Mouse (Mus musculus) testis, postnatal 10 days (tissue): ENCODE data around the gene Tet2.

Source experiments
- DNase-seq: peaks from one replicate; pipeline ENCODE4 v3.0.0; 2021; ENCODE audit warnings: low spot score

Tet2 gene

GRCm38 (mm10) chr3:133517406-133517805 is 27.5 kb downstream of the Tet2 start:
- no peak for DNase-seq

GRCm38 (mm10) chr3:133516137-133516536 is 28.8 kb downstream of the Tet2 start:
- peak; percentile 79 for DNase-seq

- DNase-seq, result no peak
These were observed 29.6 kb downstream of the Tet2 start for GRCm38 (mm10) chr3:133515204-133515969.

- no peak for DNase-seq
These were observed 30.6 kb downstream of the Tet2 start for GRCm38 (mm10) chr3:133514290-133514689.

GRCm38 (mm10) chr3:133513475-133513874 is 31.5 kb downstream of the Tet2 start:
- DNase-seq, result no peak

- DNase-seq, result no peak
These were observed 34.6 kb downstream of the Tet2 start for GRCm38 (mm10) chr3:133510368-133510767.

GRCm38 (mm10) chr3:133509796-133510195 is 35.1 kb downstream of the Tet2 start:
- no peak for DNase-seq

GRCm38 (mm10) chr3:133508881-133509280 is 36.1 kb downstream of the Tet2 start:
- no peak for DNase-seq

- DNase-seq, result no peak
These were observed 38.5 kb downstream of the Tet2 start for GRCm38 (mm10) chr3:133506289-133506954.

- DNase-seq, result no peak
These were observed 48.0 kb downstream of the Tet2 start for GRCm38 (mm10) chr3:133496953-133497352.

- DNase-seq, result no peak
These were observed 53.6 kb downstream of the Tet2 start for GRCm38 (mm10) chr3:133491370-133491769.

GRCm38 (mm10) chr3:133488022-133488725 is 56.8 kb downstream of the Tet2 start:
- no peak for DNase-seq

- DNase-seq, result no peak
These were observed 62.1 kb downstream of the Tet2 start for GRCm38 (mm10) chr3:133482887-133483286.

- DNase-seq, result no peak
These were observed 66.0 kb downstream of the Tet2 start for GRCm38 (mm10) chr3:133478987-133479386.

GRCm38 (mm10) chr3:133473781-133474180 is 71.2 kb downstream of the Tet2 start:
- no peak for DNase-seq

- no peak for DNase-seq
These were observed 73.8 kb downstream of the Tet2 start for GRCm38 (mm10) chr3:133471101-133471500.

GRCm38 (mm10) chr3:133468883-133469282 is 76.1 kb downstream of the Tet2 start:
- no peak for DNase-seq

GRCm38 (mm10) chr3:133463233-133463632 is 81.7 kb downstream of the Tet2 start:
- DNase-seq, result no peak

GRCm38 (mm10) chr3:133462485-133462884 is 82.5 kb downstream of the Tet2 start:
- DNase-seq, result no peak

GRCm38 (mm10) chr3:133462059-133462458 is 82.9 kb downstream of the Tet2 start:
- no peak for DNase-seq

- DNase-seq, result no peak
These were observed 85.8 kb downstream of the Tet2 start for GRCm38 (mm10) chr3:133459174-133459573.

GRCm38 (mm10) chr3:133453896-133454295 is 91.0 kb downstream of the Tet2 start:
- DNase-seq, result no peak

GRCm38 (mm10) chr3:133436919-133437320 is 108.0 kb downstream of the Tet2 start:
- DNase-seq, result no peak
